Comparison of ENCODE assay signal across 12 mouse cellular contexts in genomic region chr13:8570269-8570668, GRCm38 (mm10).
"Had no signal": no experiment of that assay in that cellular context is flagged by ENCODE, and none has a peak within 500 bp of the region (broad histone marks: within the 10 kb centered on the region; RNA-seq: fewer than 3 reads in every experiment).

No protein-coding gene starts in this region.

- H3K4me3 ChIP-seq: limb, embryonic 15.5 days; liver, embryonic 12.5 days; neural tube, embryonic 13.5 days; stomach, embryonic 15.5 days had no signal

- H3K4me1 ChIP-seq: liver, embryonic 12.5 days; neural tube, embryonic 13.5 days; stomach, embryonic 15.5 days had no signal

- H3K36me3 ChIP-seq: limb, embryonic 15.5 days; liver, embryonic 12.5 days; neural tube, embryonic 13.5 days; stomach, embryonic 15.5 days had no signal

- H3K4me2 ChIP-seq: limb, embryonic 15.5 days; liver, embryonic 12.5 days; midbrain, embryonic 11.5 days; neural tube, embryonic 13.5 days; stomach, embryonic 15.5 days had no signal

- H3K9ac ChIP-seq: limb, embryonic 15.5 days; liver, embryonic 12.5 days; neural tube, embryonic 13.5 days; stomach, embryonic 15.5 days had no signal

- DNase-seq: kidney, adult 18-20 months; kidney, postnatal 10 days; retina, postnatal 1 day; right cerebral cortex, postnatal 4 days; spleen, adult 18-20 months; thymus, postnatal 36 days had no signal

- ATAC-seq: liver, embryonic 12.5 days; midbrain, embryonic 16.5 days had no signal

- H3K9me3 ChIP-seq: limb, embryonic 15.5 days; liver, embryonic 12.5 days; neural tube, embryonic 13.5 days; stomach, embryonic 15.5 days had no signal

- H3K27me3 ChIP-seq: limb, embryonic 15.5 days; liver, embryonic 12.5 days; neural tube, embryonic 13.5 days; stomach, embryonic 15.5 days had no signal

- H3K27ac ChIP-seq: limb, embryonic 15.5 days; liver, embryonic 12.5 days; neural tube, embryonic 13.5 days; stomach, embryonic 15.5 days had no signal
